Mouse (Mus musculus): ENCODE measurements around the gene Lsm7. TPM values are rescaled to one million over a fixed set of nuclear protein-coding genes. Genes with fewer than 3 reads are reported as not detected.
"Not testable (repeated sequence)": the region's sequence is repeated elsewhere in the genome, so short reads cannot be mapped to it uniquely, and the experiment has no call there.

The Lsm7 gene
- polyA plus RNA-seq, 1 experiment from 2014 or later = 290 TPM

DNA sequence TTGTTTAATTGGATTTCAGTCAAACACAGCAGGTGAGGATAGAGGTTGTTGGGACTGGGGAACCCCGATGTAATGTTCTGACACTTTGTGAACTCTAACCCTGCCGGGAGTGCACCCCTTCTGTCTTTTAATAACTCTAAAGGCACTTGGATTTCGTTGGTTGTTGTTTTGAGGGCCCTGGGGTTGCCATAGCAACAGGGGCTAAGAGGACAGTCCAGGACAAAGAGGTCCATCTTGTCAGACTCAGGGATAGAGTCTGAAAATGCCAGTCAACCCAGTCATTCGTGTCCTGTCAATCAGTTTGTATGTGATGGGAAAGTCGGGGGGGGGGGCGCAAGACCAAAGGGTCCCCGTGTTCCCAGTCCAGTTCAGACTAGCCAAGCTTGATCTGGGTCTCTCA is 22.2 kb downstream of the Lsm7 start:
- Histone ChIP-seq H3K36me3 (ENCODE audit: control insufficient read depth, insufficient read depth, low read length) (peaks cover 8% of the 10 kb centered on the region; the same call in 1 of the 2 replicates), H3K4me2 (no peak overlapping the region), H3K27ac (ENCODE audit: low read depth, low read length) (no peak overlapping the region), H3K4me3 (ENCODE audit: low read depth, low read length) (no peak overlapping the region), H3K9ac (ENCODE audit: low read length) (no peak overlapping the region), H3K4me1 (ENCODE audit: control insufficient read depth, insufficient read depth, low read length) (peaks cover 23% of the 10 kb centered on the region), H3K27me3 (ENCODE audit: control insufficient read depth, insufficient read depth, low read length) (peaks cover 21% of the 10 kb centered on the region), H3K9me3 (ENCODE audit: control insufficient read depth, low read length) (no peaks in the 10 kb centered on the region)
- WGBS = 42% methylated on average over 7 of the region's 7 CpGs
- no peak for ATAC-seq (ENCODE audit: low FRiP score)
- no peak for DNase-seq (ENCODE audit: low spot score, missing footprints)

DNA sequence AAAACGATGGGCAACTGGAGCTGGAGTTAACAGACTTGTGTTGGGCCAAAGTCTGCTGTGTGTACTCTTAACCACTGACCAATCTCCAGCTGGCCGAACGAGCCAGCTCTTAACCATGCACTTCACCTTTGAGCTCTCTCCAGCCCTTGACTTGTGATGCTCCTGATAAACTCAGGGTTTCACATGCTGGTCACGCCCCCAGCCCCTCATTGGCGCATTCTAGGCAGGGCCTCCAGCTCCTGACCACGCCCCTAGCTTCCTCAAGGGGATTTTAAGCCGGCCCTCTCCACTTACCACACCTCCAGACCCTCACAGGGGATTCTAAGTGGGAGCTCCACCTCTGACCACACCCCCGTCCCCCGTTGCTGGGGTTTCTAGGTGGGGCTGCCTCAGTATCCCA is 23.9 kb downstream of the Lsm7 start:
- 3% methylated on average over 9 of the region's 9 CpGs for WGBS
- DNase-seq (ENCODE audit: low spot score, missing footprints) (peak; percentile 93), ATAC-seq (ENCODE audit: low FRiP score) (0 out of 2 replicates have a peak, but pooled peaks have one; percentile 3)
- no peak overlapping the region for H3K27ac ChIP-seq (ENCODE audit: low read depth, low read length)
- H3K4me3 ChIP-seq (ENCODE audit: low read depth, low read length) = no peak overlapping the region
- no peaks in the 10 kb centered on the region for H3K9me3 ChIP-seq (ENCODE audit: control insufficient read depth, low read length)
- H3K9ac ChIP-seq (ENCODE audit: low read length) = no peak overlapping the region
- peaks cover 19% of the 10 kb centered on the region for H3K27me3 ChIP-seq (ENCODE audit: control insufficient read depth, insufficient read depth, low read length)
- H3K36me3 ChIP-seq (ENCODE audit: control insufficient read depth, insufficient read depth, low read length) = peaks cover 8% of the 10 kb centered on the region; the same call in 1 of the 2 replicates
- H3K4me1 ChIP-seq (ENCODE audit: control insufficient read depth, insufficient read depth, low read length) = peaks cover 27% of the 10 kb centered on the region
- no peak overlapping the region for H3K4me2 ChIP-seq

DNA sequence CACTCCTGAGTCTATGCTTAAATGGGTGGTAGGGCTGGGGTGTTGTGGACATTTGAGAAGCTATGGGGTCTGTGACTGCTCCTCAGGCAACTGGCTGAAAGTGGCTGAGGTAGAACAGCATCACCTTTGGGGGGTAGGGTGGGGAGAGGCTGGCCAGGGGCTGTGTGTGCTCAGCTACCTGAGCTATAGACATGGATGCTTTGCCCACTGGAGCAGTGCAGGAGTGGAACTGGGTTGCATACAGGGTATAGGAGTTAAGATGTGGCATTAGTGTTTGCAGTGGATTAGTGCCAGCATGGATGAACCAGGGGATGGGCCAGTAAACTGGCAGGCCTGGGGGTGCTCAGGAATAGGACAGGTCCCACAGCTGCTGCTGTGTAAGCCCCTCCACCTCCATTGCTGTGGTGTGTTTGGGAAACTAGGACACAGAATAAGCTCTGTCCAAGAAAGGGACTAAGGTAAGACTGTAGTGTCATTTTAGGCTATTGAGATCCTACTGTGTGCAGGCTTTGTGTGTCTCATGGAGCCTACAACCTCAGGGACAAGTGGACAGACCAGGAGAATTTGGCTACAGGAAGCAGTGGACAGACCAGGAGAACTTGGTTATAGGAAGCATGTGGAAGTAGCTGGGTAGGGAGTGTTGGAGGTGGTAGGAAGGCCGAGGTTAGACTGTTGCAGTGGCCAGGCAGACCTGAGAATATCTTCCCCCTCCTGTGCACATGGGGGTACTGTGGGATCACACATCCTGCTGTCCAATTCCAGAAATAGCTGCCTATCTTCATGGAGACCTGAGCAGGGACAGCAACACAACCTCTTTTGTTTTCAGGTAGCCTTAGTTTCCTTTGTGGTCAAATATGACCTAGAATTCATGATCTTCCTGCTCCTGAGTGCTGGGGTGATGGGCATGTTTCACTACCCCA is 25.4 kb downstream of the Lsm7 start:
- Histone ChIP-seq H3K27ac (ENCODE audit: low read depth, low read length) (no peak overlapping the region), H3K9ac (ENCODE audit: low read length) (no peak overlapping the region), H3K4me3 (ENCODE audit: low read depth, low read length) (0 out of 2 replicates have a peak overlapping the region, but pooled peaks have one; percentile 3), H3K4me1 (ENCODE audit: control insufficient read depth, insufficient read depth, low read length) (peaks cover 27% of the 10 kb centered on the region), H3K36me3 (ENCODE audit: control insufficient read depth, insufficient read depth, low read length) (peaks cover 8% of the 10 kb centered on the region; the same call in 1 of the 2 replicates), H3K9me3 (ENCODE audit: control insufficient read depth, low read length) (no peaks in the 10 kb centered on the region), H3K4me2 (no peak overlapping the region), H3K27me3 (ENCODE audit: control insufficient read depth, insufficient read depth, low read length) (peaks cover 4% of the 10 kb centered on the region)
- no peak for DNase-seq (ENCODE audit: low spot score, missing footprints)
- WGBS = 70% methylated on average over 1 of the region's 1 CpGs
- no peak for ATAC-seq (ENCODE audit: low FRiP score)

DNA sequence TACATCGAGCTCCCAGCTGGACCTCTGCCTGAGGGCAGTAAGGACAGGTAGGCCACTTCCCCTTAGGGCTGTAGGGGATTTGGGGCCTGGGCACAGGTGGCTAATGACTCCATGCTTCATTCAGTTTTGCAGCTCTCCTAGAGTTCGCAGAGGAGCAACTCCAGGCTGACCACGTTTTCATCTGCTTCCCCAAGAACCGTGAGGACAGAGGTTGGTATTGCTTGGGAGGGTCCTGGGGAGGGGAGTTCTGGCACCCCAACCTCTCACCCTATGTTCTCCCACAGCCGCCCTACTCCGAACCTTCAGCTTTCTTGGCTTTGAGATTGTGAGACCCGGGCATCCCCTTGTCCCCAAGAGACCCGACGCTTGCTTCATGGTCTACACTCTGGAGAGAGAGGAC is 26.4 kb downstream of the Lsm7 start:
- WGBS = 91% methylated on average over 9 of the region's 9 CpGs

DNA sequence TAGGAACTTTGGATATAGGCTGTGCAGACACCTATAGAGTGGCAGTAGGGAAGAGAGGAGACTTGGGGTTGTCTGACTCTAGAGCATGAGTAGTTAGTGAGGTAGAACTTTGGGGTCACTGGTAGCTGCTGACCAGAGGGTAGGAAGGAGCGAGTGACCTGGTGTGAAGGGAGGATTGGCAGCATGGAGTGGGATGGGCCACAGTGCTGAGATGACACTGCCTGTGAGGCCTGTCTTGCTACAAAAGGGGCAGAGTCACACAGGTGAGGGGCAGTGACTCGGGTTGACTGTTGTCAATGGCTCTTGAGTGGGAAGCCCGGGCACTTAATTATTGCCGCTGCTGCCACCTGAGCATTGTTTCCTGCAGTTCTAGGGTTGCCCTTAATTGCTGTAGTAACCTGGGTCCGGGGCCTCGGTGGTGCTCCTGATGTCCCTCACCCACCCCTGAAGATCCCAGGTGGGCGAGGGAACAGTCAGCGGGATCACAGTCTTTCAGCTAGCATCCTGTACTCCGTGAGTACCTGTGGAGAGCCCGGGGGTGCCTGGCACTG is 27.1 kb downstream of the Lsm7 start:
- H3K9ac ChIP-seq (ENCODE audit: low read length) = peak overlapping the region; percentile 91
- no peak for ATAC-seq (ENCODE audit: low FRiP score)
- H3K4me1 ChIP-seq (ENCODE audit: control insufficient read depth, insufficient read depth, low read length) = peaks cover 24% of the 10 kb centered on the region
- 91% methylated on average over 10 of the region's 10 CpGs for WGBS
- no peaks in the 10 kb centered on the region for H3K9me3 ChIP-seq (ENCODE audit: control insufficient read depth, low read length)
- peak overlapping the region; percentile 78 for H3K4me3 ChIP-seq (ENCODE audit: low read depth, low read length)
- DNase-seq (ENCODE audit: low spot score, missing footprints) = no peak
- H3K4me2 ChIP-seq = peak overlapping the region; percentile 87
- peaks cover 8% of the 10 kb centered on the region; the same call in 1 of the 2 replicates for H3K36me3 ChIP-seq (ENCODE audit: control insufficient read depth, insufficient read depth, low read length)
- H3K27ac ChIP-seq (ENCODE audit: low read depth, low read length) = no peak overlapping the region
- H3K27me3 ChIP-seq (ENCODE audit: control insufficient read depth, insufficient read depth, low read length) = no peaks in the 10 kb centered on the region

More for the DNA sequence above, 26.4 kb downstream of the Lsm7 start:
- H3K27me3 ChIP-seq (ENCODE audit: control insufficient read depth, insufficient read depth, low read length); H3K36me3 ChIP-seq (ENCODE audit: control insufficient read depth, insufficient read depth, low read length); H3K4me2 ChIP-seq; DNase-seq (ENCODE audit: low spot score, missing footprints); H3K9me3 ChIP-seq (ENCODE audit: control insufficient read depth, low read length); H3K27ac ChIP-seq (ENCODE audit: low read depth, low read length); ATAC-seq (ENCODE audit: low FRiP score); H3K9ac ChIP-seq (ENCODE audit: low read length): not testable (repeated sequence)
- Histone ChIP-seq H3K4me3 (ENCODE audit: low read depth, low read length) (0 out of 2 replicates have a peak overlapping the region, but pooled peaks have one; percentile 78), H3K4me1 (ENCODE audit: control insufficient read depth, insufficient read depth, low read length) (peaks cover 27% of the 10 kb centered on the region)

DNA sequence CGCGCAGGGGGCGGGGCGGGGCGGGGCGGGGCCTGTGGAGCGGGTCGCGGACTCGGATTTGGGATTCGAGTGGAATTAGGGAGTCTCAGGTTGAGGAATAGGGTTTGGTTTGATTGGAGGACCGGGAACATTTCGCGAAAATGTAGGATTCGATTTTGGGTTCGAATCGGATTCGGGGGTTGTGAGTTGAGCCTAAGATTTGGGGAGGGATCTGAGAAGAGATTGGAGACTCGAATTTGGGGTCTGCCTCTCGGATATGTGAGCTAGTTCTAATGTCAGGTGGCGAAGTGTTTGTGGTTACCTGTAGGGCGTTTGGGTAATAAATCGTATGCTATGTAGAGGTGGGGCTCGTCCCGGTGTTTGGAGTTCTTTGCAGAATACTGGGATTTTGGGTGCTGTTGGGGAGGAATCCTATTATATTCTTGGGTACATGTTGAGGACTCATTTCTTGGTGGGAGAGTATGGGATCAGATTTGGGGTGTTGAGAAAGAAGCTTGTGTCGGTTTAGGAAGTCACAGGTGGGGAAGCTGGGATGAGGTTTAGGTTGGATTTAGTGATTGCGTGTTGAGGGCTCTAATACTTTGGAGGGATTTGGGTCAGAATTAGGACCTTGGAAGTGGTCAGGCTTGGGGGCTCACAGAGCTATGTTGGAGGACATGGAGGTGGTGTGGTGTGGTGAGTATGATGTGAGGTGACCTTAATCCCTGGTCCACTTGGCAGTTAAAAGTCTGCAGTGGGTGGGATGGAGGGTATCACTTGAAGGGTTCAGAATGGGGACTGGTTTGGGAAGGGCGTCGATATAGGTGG is 27.7 kb downstream of the Lsm7 start:
- H3K4me1 ChIP-seq (ENCODE audit: control insufficient read depth, insufficient read depth, low read length) = peaks cover 21% of the 10 kb centered on the region
- peak overlapping the region; percentile 73; the same call in 1 of the 2 replicates for H3K27ac ChIP-seq (ENCODE audit: low read depth, low read length)
- H3K4me2 ChIP-seq = peak overlapping the region; percentile 87
- H3K27me3 ChIP-seq (ENCODE audit: control insufficient read depth, insufficient read depth, low read length) = no peaks in the 10 kb centered on the region
- H3K9me3 ChIP-seq (ENCODE audit: control insufficient read depth, low read length) = no peaks in the 10 kb centered on the region
- no peak for ATAC-seq (ENCODE audit: low FRiP score)
- WGBS = 9% methylated on average over 29 of the region's 29 CpGs
- H3K9ac ChIP-seq (ENCODE audit: low read length) = peak overlapping the region; percentile 91
- peak overlapping the region; percentile 78 for H3K4me3 ChIP-seq (ENCODE audit: low read depth, low read length)
- H3K36me3 ChIP-seq (ENCODE audit: control insufficient read depth, insufficient read depth, low read length) = peaks cover 8% of the 10 kb centered on the region; the same call in 1 of the 2 replicates
- no peak for DNase-seq (ENCODE audit: low spot score, missing footprints)

DNA sequence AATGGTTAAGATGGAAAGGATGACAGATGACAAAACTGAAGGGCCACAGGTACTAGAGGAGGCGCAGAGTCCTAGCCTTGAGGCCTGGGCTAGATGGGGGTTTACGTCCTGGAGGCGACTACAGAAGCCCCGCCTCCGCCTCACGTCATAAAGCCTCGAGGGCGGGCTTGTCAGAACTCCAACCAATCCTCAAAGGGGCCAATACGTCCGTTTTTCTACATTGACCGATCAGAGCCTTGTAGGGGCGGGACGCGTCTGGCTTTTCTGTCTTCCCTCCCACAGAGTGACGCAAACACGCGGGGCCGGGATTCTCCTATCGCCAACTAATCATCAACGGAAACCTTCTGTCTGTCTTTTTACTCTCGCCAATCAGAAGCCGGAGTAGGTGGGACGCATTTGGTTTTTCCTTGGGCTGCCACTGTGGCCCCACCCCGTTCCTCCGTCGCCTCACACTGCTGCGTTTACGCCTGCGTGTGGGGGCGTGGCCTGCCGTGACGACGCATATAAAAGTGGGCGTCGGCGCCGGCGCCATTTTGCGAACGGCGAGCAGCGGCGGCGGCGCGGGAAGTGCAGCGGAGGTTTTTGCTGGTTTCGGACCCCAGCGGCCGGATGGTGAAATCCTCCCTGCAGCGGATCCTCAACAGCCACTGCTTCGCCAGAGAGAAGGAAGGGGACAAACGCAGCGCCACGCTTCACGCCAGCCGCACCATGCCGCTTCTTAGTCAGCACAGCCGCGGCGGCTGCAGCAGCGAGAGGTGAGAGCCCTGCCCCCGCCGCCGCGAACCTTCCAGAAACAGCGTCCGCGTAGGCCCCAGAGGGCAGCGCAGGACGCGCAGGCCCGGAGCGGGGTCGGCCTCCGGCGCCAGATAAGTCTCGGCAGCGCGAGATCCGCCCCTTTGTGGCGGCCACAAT is 28.6 kb downstream of the Lsm7 start, which contains the start of gene Oaz1:
Gene Oaz1 (plus strand): TSS at position 506 of the 912 bp plus-strand sequence.
- peak within 1 kb of the TSS; percentile 87 for H3K4me2 ChIP-seq
- H3K9ac ChIP-seq (ENCODE audit: low read length) = peak within 1 kb of the TSS; percentile 91
- H3K27ac ChIP-seq (ENCODE audit: low read depth, low read length) = peak within 1 kb of the TSS; percentile 73
- peak; percentile 96 for ATAC-seq (ENCODE audit: low FRiP score)
- WGBS = under 1% methylated on average over 78 of the region's 82 CpGs
- H3K4me1 ChIP-seq (ENCODE audit: control insufficient read depth, insufficient read depth, low read length) = peaks cover 19% of the 10 kb centered on the region
- peaks cover 8% of the 10 kb centered on the region; the same call in 1 of the 2 replicates for H3K36me3 ChIP-seq (ENCODE audit: control insufficient read depth, insufficient read depth, low read length)
- peak; percentile 99 for DNase-seq (ENCODE audit: low spot score, missing footprints)
- no peaks in the 10 kb centered on the region for H3K27me3 ChIP-seq (ENCODE audit: control insufficient read depth, insufficient read depth, low read length)
- H3K9me3 ChIP-seq (ENCODE audit: control insufficient read depth, low read length) = no peaks in the 10 kb centered on the region
- peak within 1 kb of the TSS; percentile 78 for H3K4me3 ChIP-seq (ENCODE audit: low read depth, low read length)

DNA sequence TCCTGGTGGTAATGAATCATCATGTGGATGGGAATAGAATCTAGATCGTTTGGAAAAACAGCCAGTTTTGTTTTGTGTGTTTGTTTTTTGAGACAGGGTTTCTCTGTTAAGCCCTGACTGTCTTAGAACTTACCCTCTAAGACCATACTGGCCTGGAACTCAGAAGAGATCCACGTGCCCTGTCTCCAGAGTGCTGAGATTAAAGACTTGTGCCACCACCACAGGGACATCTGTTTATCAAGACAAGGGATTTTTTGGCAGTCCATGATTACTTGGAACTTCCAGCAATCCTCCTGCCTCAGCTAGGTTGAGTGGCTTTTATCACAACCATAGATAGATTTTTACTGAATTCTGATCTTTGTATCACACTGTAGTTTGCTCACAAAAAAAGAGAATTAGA is 30.2 kb downstream of the Lsm7 start:
- H3K9me3 ChIP-seq (ENCODE audit: control insufficient read depth, low read length) = no peaks in the 10 kb centered on the region
- WGBS = 81% methylated on average over 2 of the region's 2 CpGs
- peaks cover 7% of the 10 kb centered on the region for H3K4me1 ChIP-seq (ENCODE audit: control insufficient read depth, insufficient read depth, low read length)
- no peaks in the 10 kb centered on the region for H3K27me3 ChIP-seq (ENCODE audit: control insufficient read depth, insufficient read depth, low read length)
- no peak for ATAC-seq (ENCODE audit: low FRiP score)
- no peak overlapping the region for H3K9ac ChIP-seq (ENCODE audit: low read length)
- H3K27ac ChIP-seq (ENCODE audit: low read depth, low read length) = no peak overlapping the region
- DNase-seq (ENCODE audit: low spot score, missing footprints) = no peak
- no peak overlapping the region for H3K4me2 ChIP-seq
- H3K4me3 ChIP-seq (ENCODE audit: low read depth, low read length) = no peak overlapping the region
- H3K36me3 ChIP-seq (ENCODE audit: control insufficient read depth, insufficient read depth, low read length) = peaks cover 6% of the 10 kb centered on the region; the same call in 1 of the 2 replicates
